Mouse (Mus musculus): ENCODE data around the gene Agtpbp1.

The Agtpbp1 gene

GRCm38 (mm10) chr13:59431124-59431864 lies 153.7 kb downstream of the Agtpbp1 start:
- DNase-seq (ENCODE audit: low read depth, low spot score) = no peak

- no peak for DNase-seq (ENCODE audit: low read depth, low spot score)
Observed at GRCm38 (mm10) chr13:59429369-59429768, 155.7 kb downstream of the Agtpbp1 start.

GRCm38 (mm10) chr13:59423871-59424270 lies 161.2 kb downstream of the Agtpbp1 start:
- no peak for DNase-seq (ENCODE audit: low read depth, low spot score)

- DNase-seq (ENCODE audit: low read depth, low spot score) = no peak
Observed at GRCm38 (mm10) chr13:59416530-59417230, 168.3 kb downstream of the Agtpbp1 start.

- no peak for DNase-seq (ENCODE audit: low read depth, low spot score)
Observed at GRCm38 (mm10) chr13:59413885-59414284, 171.1 kb downstream of the Agtpbp1 start.

- DNase-seq (ENCODE audit: low read depth, low spot score) = no peak
Observed at GRCm38 (mm10) chr13:59412672-59413071, 172.4 kb downstream of the Agtpbp1 start.

GRCm38 (mm10) chr13:59407182-59407581 lies 177.8 kb downstream of the Agtpbp1 start:
- DNase-seq (ENCODE audit: low read depth, low spot score) = no peak

- DNase-seq (ENCODE audit: low read depth, low spot score) = no peak
Observed at GRCm38 (mm10) chr13:59402026-59402775, 182.8 kb downstream of the Agtpbp1 start.

GRCm38 (mm10) chr13:59397571-59397970 lies 187.5 kb downstream of the Agtpbp1 start:
- no peak for DNase-seq (ENCODE audit: low read depth, low spot score)

Data from CD4-positive helper T cell, adult 2 months (primary cell).